Mouse (Mus musculus): ENCODE data around the gene Hsph1. TPM values are rescaled to one million over a fixed set of nuclear protein-coding genes. Genes with fewer than 3 reads are reported as not detected.

The Hsph1 gene
- 50.4 TPM for polyA plus RNA-seq (2017; shearing (Covaris generic))

GRCm38 (mm10) chr5:149636075-149636920 lies at the start of gene Hsph1:
Gene Hsph1, minus strand, starts transcription at chr5:149636376.

DNA sequence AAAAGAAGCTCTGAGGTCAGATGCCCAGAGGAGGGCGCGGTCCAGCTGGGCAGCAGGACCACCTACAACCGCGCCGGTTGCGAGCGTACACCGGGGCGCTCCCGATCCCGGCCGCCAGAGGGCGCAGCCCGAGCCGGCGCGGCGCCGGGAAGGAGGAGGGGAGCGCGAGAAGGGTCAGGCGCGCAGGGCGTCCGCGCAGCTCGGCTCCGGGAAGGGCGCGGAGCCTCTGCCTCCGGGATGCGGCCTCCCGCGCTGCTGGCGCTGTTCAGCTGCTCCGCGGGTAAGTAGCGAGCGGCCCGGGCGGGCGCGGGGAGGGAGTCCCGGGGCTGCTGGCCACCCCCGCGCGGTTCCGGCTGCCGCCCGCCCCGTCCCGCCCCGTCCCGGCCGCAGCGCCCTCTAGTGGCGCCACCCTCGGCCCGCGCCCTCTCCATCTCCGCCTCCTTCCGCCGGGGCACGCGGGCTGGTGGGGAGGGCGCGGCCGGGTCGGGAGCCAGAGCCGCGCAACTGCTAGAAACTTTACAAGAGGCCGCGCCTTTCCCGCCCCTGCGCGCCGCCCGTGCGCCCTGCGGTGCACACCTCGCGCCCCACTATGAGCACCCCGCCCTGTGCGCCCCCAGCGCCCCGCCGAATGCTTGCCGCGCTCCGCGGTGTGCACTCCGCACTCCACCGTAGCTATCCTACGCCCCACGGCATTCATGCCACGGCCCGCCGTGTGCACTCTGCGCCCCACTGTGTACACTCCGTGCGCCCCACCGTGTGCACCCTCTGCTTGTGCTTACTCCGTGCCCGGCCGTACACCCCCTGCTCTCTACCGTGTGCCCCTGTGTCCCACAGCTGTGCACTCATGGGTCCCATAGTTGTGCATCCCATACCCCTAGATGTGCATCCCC lies 42.2 kb upstream of the Hsph1 start, which contains the start of gene B3glct:
Gene B3glct, plus strand, starts transcription at position 131 of the 890 bp plus-strand sequence.

Other genes starting within 250 kb of the Hsph1 start
- 3.2 TPM for gene Medag, start 224.6 kb downstream of the Hsph1 start, polyA plus RNA-seq (2017; shearing (Covaris generic))
- 0.92 TPM for gene Tex26, start 196.7 kb downstream of the Hsph1 start, polyA plus RNA-seq (2017; shearing (Covaris generic))
- not detected for gene Wdr95, start 107.7 kb downstream of the Hsph1 start, polyA plus RNA-seq (2017; shearing (Covaris generic))
- gene B3glct, start 41.9 kb upstream of the Hsph1 start, polyA plus RNA-seq (2017; shearing (Covaris generic)) = 3.4 TPM

Measured in CD4-positive, CD25-positive, alpha-beta regulatory T cell (primary cell).